Mouse (Mus musculus): ENCODE results near the gene Ap4b1. TPM values are rescaled to one million over a fixed set of nuclear protein-coding genes. Genes with fewer than 3 reads are reported as not detected.

Gene Ap4b1
- polyA plus RNA-seq, 1 experiment, result 4.5 TPM

DNA sequence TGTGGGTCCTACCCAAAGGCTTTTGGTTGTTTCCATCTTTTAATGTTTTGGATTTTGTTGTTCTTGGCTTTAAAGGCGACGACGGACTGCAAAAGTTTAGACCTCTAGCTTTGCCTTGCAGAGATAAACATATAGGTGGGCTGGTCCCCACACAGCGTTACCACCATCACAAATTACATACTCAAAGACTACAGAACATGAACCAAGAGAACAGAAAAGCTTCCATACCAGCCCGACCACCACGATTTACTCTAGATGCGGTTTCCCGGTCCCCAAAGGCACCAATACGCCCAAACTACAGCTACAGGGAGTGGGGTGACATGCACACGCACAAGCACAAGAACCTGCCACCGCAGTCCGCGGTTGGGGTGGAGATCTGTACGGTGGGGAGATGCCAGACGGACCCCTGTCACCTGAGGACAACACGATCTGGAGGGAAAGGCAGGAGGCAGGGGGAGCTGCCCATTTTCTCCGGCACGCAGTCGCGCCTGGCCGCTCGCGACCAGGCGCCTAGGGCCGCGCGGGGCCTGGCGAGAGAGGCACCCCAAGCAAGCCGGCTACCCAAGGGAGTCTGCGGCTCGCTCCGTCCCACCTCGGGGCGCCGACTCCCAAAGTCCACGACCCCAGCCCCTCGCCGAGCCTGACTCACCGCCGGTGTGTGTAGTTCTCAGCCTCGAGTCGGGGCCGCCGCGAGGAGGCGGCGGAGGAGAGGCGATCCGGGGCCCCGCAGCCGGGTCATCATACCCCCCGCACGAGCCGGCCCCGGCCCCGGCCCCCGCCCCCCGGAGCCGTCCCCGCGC lies 18.8 kb upstream of the Ap4b1 start:
- no peak for TF ChIP-seq GATA1 (IDR thresholded peaks at IDR 0.05; ENCODE audit: low read length)

DNA sequence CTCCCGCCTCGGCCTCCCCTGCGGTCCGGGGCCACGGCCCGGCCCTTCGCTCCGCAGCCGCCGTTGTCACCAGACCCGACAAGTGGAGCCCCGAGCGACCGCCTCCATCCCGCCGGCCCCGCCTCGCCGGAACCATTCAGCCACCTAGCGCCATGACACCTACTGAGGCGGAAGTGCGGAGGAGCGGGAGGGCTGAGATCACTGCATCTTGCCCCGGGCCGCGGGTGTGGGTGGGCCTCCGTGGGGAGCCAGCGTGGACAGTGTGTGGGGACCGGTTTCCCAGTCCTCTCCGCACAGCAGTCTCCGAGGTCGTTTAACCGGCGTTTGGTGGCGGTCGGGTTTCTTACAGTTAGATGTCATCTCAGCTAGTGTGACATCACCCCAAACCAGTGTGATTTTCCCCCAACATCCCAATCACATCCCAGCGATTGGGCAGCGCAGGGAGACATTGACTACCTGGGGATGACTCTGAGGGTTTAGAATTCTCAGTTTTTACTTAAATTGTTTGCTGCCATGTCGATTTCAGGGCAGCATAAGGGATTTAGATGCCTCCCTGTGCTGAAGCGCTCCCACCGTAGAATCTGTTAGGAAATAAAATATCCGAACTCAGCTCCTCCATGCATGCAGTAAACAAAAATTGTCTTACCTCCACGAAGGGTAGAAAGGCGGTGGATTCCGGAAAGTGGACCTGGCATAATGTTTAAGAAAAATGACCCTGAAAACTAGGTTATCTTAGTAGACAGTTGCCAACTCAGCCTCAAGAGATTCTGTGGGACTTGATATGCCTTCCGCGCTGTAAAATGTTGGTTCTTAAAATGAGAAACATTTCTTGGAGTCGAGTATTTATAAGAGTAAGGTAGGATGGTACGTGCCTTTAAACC lies 17.9 kb upstream of the Ap4b1 start, which contains the start of gene Hipk1:
TSS of gene Hipk1 (minus strand) at position 334 of the 881 bp plus-strand sequence.
- no peak for TF ChIP-seq GATA1 (IDR thresholded peaks at IDR 0.05; ENCODE audit: low read length)

DNA sequence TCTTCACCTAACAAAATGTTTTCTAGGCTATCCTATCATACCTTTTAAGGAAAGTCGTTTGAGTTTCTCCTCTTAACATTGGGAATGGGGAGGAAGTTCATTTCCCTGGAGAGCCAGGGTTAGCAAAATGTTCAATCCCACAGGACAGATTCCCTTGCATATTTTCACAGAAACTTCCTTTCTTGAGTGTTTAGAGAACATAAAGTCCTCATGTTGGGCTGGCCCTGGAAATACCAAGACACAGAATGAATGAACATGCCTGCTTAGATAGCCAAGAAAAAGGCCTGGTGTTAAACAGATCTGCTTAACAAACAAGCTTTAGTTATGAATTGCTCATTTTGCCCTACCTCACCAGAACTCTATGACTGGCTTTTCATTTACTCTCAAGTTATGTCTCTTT lies 16.8 kb upstream of the Ap4b1 start:
- TF ChIP-seq GATA1 (IDR thresholded peaks at IDR 0.05; ENCODE audit: low read length), result no peak

DNA sequence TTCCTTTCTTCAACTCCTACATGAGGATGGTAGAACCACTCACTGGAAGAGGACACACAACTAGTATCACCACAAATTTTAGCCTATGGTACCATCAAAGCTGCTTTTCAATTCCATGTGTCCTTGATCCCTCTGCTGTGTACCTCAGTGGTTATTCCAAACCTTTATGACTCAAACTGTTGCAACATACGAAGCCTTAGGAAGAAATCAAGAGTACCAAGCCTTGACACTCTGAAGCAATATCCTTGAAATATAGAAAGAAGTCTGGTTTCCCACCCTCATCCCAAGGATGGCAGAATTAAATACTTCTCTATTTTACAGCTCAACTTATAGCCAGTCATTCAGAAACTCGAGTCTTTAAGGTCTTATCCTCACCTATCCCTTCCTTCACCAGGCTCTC lies 12.9 kb upstream of the Ap4b1 start:
- TF ChIP-seq GATA1 (IDR thresholded peaks at IDR 0.05; ENCODE audit: low read length), result no peak

DNA sequence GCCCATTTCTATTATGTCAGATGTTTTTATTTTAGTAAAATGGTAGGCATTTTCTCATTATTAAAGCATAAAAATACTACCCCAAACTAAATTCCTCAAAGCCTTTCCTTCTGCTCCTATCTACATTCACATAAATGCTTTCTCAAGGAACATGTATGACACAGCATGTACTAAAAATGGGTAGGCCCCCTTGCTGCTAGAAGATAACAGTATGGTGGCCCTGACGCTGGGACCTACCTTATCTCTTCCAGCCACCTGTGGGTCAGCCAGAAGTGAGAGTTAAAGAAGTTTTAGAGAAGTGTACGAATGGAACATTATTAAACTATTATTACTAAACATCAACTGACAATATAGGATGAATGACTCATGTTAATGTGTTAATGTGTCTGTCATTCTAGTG lies 9.8 kb upstream of the Ap4b1 start:
- TF ChIP-seq GATA1 (IDR thresholded peaks at IDR 0.05; ENCODE audit: low read length), result peak; percentile 88

DNA sequence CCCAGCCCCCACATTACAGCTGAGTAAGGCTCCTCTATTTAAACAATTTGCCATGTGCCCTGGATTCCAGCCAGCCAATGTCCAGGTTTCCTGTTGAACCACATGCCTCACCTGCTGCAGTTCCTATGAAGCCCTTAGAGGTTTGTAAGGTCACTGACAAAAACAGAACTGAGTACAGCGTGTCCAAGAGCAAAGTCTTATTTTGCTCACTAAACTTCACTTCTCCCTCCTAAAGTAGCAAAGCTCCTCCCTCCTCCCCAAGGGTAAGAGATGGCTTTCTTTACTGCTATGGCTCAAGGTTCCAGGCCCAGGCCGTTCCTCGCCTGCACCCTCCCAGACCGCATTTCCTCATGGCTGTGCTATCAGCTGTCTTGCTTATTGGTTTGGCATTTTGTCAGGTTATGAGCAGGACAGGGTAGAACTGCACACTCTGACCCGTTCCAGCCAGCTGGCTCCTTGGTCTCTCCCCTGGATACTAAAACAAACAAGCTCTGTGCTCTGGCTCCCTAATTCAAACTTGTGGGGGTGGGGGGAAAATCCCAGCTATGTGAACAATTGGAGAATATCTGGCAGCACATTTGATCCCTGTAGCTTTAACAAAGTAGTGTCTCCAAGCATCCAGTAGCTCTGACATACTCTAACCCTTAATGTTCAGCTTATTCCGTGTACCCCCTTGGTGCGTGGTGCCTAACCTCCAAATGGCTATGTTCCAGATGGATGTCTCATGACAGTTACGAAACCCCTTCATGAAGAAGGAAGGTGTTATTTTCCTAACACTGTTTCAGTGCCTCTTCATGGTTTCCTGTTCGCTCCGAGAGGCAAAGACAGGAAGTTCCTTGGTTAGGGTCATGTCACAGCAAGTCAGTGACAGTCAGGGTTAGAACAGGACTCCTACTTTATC lies 7.4 kb upstream of the Ap4b1 start:
- no peak for TF ChIP-seq GATA1 (IDR thresholded peaks at IDR 0.05; ENCODE audit: low read length)

DNA sequence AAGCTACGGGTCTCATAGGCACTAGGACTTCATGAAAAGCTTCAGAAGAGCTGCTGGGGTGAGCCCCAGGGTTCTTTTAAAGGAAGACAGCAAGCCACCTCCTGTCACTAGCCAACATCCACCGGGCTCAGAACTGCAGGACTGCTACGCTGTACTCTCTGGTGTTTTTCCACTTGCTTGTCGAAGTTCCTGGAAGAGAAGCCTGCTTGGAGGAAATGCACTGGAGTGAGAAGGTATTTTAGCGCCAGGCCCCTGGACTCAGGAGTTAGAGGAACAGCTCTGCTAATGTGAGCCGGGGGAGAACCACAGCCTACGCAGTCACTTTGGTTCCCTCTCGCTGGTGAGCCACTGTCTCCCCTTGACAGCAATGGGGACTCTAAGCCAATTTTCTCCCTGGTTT lies 6.5 kb upstream of the Ap4b1 start:
- TF ChIP-seq GATA1 (IDR thresholded peaks at IDR 0.05; ENCODE audit: low read length), result no peak

DNA sequence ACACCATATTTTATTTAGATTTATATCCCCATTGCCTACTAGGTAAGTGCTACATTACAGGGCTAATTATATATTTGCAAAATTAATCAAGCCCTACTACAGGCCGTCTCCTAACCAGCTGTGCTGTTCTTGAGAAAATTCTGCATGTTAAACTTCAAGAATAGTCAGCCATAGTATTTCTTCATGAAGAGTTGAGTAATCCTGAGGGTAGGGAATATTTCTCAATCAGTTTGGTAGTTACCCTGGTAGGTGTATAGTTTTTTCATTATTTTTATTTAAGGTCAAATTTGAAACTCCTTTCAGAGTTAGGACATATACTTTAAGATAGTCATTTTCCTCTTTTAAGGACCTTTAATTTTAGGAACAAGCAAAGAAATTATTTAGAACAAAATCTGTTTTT lies 3.6 kb upstream of the Ap4b1 start:
- no peak for TF ChIP-seq GATA1 (IDR thresholded peaks at IDR 0.05; ENCODE audit: low read length)

DNA sequence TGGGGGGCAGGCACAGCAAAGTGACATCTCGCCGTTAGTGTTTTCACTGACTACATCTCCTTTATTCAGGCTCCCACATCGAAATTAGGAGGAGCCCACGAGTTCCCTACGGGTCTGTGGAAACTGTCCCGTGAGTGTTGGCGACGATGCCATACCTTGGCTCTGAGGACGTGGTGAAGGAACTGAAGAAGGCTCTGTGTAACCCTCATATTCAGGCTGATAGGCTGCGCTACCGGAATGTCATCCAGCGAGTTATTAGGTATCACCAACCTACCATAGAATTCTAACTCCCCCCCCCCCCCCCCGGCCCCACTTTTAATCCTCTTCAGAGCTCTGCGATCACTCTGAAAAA lies 455 bp downstream of the Ap4b1 start:
- TF ChIP-seq GATA1 (IDR thresholded peaks at IDR 0.05; ENCODE audit: low read length), result no peak

DNA sequence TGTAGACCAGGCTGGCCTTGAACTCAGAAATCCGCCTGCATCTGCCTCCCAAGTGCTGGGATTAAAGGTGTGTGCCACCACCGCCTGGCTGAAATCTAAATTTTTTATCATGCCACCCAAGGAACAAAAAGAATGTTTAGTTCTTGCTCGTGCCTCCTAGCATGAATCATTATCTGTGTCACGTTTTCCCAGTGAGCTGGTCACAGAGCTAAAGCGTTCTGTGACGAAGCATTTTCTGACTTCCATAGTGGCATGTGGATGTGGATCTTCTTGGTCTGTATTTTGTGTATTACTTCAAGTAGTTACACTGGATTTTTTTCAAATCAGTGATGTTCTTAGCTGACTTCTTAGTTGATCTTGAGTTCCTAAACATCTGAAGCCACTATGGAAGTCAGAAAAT lies 1.6 kb downstream of the Ap4b1 start:
- TF ChIP-seq GATA1 (IDR thresholded peaks at IDR 0.05; ENCODE audit: low read length), result no peak

DNA sequence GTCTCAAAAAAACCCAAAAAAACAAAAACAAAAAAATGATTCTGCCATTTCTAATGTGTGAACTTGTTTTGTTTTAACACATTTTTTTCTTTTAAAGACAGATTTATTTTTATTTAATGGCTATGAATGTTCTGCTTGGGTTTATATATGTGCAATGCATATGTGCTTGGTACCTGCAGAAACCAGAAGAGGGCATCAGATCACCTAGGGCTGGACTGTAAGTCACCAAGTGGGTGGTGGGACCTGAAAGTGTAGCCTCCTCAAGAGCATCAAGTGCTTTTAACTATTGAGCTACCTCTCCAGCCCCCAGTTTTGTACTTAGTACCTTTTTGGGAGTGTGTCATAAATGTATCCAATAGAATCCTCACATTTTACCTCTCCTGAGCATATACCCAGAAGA lies 18.2 kb downstream of the Ap4b1 start:
- TF ChIP-seq GATA1 (IDR thresholded peaks at IDR 0.05; ENCODE audit: low read length), result no peak

DNA sequence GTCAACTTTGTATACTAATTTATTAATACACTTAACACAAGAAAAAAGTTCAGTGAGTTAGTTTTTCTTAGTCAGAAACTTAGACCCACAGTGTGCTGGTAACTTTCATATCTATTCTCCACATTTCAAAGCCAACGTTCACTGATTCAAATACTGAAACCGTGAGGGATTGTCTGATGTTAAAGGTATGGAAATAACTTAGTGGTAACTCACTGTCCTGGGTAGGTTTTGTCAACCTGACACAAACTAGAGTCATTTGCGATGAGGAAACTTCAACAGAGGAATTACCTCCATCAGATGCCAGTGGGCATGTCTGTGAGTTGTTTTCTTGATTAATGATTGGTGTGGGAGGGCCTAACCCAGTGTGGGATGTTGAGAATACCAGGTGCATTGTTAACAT lies 19.7 kb downstream of the Ap4b1 start:
- no peak for TF ChIP-seq GATA1 (IDR thresholded peaks at IDR 0.05; ENCODE audit: low read length)

DNA sequence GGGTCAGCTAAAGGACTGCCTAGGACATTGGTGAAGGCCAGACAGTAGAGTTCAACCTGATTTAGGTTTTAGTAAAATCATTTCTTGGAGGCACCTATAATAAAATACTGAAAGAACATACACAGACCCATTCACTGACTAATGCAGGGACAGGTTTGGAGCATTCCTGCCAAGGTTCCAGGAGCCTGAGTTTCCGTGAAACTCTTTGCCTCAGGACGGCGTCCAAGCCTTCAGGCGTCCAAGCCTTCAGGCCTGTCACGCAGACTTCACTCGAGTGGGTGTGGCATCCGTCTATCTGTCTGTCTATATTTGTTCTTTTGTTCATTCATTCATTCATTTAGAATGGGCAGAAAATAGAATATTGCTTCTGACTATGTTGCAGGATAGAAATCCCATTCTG lies 21.8 kb downstream of the Ap4b1 start:
- no peak for TF ChIP-seq GATA1 (IDR thresholded peaks at IDR 0.05; ENCODE audit: low read length)

DNA sequence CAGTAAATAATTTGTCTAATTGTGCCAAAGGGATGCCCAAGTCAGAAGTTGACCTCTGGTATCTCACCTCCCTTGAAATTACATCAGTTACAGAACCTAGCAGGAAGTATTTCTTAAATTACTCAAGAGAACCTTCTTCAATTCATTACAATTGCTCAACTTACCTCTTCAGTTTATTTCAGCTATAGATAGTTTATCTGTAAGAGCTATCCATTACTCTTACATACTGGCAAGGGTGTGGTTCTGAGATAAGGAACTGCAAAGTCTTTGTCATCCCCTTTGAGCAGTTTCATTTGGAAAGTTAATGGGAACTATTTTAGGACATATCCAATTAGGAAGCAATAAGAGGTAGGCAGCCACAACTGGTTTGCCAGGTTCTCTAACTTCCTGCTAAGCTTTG lies 23.1 kb downstream of the Ap4b1 start, which contains the start of gene Bcl2l15:
TSS of gene Bcl2l15 (plus strand) at position 176 of the 400 bp plus-strand sequence.
- TF ChIP-seq GATA1 (IDR thresholded peaks at IDR 0.05; ENCODE audit: low read length), result peak; percentile 53

DNA sequence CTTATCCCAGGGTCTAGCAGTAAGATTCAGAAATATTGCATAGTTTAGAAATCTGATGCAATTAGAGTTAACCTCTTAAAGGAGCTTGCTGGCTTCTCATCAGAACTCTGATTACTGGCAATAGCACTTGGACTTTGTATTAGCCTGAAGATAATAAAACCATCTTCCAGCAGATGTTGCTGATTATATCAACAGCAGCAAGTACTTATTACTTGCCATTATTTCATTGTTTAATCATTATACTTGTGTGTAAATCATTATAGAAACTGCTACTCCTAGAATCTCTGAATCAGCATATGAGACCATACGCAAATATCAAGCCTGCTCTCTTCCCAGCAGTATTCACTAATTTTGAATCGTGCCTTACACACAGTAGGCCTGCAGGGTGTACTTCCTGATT lies 24.7 kb downstream of the Ap4b1 start:
- TF ChIP-seq GATA1 (IDR thresholded peaks at IDR 0.05; ENCODE audit: low read length), result no peak
